Mouse (Mus musculus) testis, adult 2 months (tissue): ENCODE results near the gene Mmd2.

Experiments used
- CTCF ChIP-seq: fragments of 200-500 bp; IDR thresholded peaks from 2 replicates; pipeline ENCODE4 v1.5.1; 2012; ENCODE audit warnings: low read depth, mild to moderate bottlenecking, inconsistent platforms, low read length, moderate library complexity; ENCODE audit not compliant: control insufficient read depth, insufficient read depth, insufficient replicate concordance
- POLR2A ChIP-seq: fragments of 200-500 bp; IDR thresholded peaks from 2 replicates; pipeline ENCODE4 v1.6.1; 2012; ENCODE audit warnings: low read depth, mild to moderate bottlenecking, inconsistent platforms, low read length, moderate library complexity; ENCODE audit not compliant: control insufficient read depth

DNA sequence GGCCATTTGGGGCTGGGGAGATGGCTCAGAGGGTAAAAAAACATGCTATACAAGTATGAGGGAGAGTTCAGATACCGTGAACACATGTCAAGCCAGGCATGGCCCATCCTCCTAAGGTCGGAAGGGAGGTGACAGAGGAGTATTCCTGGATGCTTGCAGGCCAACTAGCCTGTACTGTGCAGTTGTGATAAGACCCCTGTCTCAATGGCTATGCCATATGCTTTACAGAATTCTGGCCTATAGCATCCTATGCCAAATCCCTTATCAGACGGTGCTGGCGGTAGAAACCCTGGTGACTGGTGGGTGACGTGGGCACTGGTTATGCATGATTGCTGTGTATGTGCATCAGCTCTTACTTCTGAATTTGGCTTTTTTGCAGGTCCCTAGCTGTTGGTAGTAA is 29.2 kb upstream of the Mmd2 start:
- no peak for TF ChIP-seq POLR2A
- TF ChIP-seq CTCF: no peak
